Mouse (Mus musculus): ENCODE measurements around the gene Pip5k1b. TPM values are rescaled to one million over a fixed set of nuclear protein-coding genes. Genes with fewer than 3 reads are reported as not detected.

Pip5k1b gene
- polyA plus RNA-seq, 1 experiment = 36.3 TPM

DNA sequence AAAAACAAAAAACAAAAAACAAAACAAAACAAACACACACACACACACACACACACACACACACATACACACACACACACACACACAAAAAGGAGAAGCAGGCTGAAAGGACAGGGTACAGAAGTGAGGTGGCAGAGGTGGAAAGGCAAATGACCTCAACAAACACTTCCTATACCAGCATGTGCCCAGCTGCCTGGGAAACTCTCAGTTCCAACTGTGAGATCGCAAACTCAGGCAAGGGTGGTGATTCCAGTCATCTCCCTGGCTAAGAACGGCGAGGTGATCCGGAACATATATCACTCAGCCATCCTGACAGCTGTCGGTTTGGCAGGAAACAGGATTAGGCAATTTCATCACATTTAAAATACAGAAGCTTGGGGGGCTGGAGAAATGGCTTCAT, 123.2 kb downstream of the Pip5k1b start:
- no peak overlapping the region for H3K27ac ChIP-seq (ENCODE audit: insufficient read depth, low read length)
- TF ChIP-seq CTCF (IDR thresholded peaks at IDR 0.05; ENCODE audit: borderline replicate concordance, insufficient read depth, low read depth, low read length) (no peak), POLR2A (IDR thresholded peaks at IDR 0.05; ENCODE audit: borderline replicate concordance, insufficient read depth, low read length) (no peak)
- WGBS = 77% methylated on average over 5 of the region's 5 CpGs
- peaks cover 10% of the 10 kb centered on the region for H3K4me1 ChIP-seq (ENCODE audit: control insufficient read depth, insufficient read depth, low read length)
- H3K4me3 ChIP-seq (replicated peaks; ENCODE audit: insufficient read depth, low read depth, low read length) = no peak overlapping the region
- DNase-seq = no peak
- no peaks in the 10 kb centered on the region for H3K27me3 ChIP-seq (ENCODE audit: control insufficient read depth, insufficient read depth, low read length)

DNA sequence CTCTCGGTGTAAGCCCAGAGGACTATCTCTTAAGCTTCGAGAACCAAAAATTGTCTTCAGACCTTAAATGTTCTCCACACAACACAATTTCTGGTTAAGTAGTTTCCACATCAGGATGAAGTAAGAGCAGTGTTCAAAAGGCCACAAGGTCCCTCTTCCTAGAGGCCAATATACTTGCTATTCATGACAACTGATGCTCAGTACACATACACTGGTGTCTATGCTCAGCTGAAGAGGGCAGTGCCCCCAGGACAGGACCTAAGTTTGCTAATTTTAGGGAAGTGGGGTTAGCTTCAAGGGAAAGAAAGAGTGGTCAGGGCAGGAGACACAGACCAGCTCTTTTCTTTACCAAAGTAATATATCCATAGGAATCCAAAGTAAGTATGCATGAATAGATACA, 124.3 kb downstream of the Pip5k1b start:
- WGBS = 95% methylated on average over 2 of the region's 2 CpGs
- peaks cover 10% of the 10 kb centered on the region for H3K4me1 ChIP-seq (ENCODE audit: control insufficient read depth, insufficient read depth, low read length)
- DNase-seq = no peak
- no peak overlapping the region for H3K4me3 ChIP-seq (replicated peaks; ENCODE audit: insufficient read depth, low read depth, low read length)
- H3K27me3 ChIP-seq (ENCODE audit: control insufficient read depth, insufficient read depth, low read length) = no peaks in the 10 kb centered on the region
- TF ChIP-seq POLR2A (IDR thresholded peaks at IDR 0.05; ENCODE audit: borderline replicate concordance, insufficient read depth, low read length) = no peak
- no peak for TF ChIP-seq CTCF (IDR thresholded peaks at IDR 0.05; ENCODE audit: borderline replicate concordance, insufficient read depth, low read depth, low read length)
- no peak overlapping the region for H3K27ac ChIP-seq (ENCODE audit: insufficient read depth, low read length)

DNA sequence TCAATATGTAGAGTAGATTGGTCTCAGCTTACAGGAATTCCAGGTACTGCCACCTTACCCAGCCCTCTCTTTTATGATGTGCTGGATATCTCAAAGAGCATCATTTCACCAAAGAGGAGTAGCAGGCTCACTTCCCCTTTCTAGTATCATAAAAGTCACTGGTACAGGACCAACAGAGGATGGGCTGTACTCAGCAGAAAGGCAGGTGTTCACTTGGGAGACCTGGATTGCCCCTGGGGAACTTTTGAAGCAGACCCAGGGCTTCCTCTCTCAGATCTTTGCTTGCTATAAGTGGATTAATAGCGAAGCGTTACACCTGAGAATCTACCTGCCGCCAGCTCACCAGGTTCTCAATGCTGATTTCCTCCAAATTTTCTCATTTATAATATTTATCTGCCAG, 127.7 kb downstream of the Pip5k1b start:
- H3K4me3 ChIP-seq (replicated peaks; ENCODE audit: insufficient read depth, low read depth, low read length) = no peak overlapping the region
- no peak overlapping the region for H3K27ac ChIP-seq (ENCODE audit: insufficient read depth, low read length)
- no peak for DNase-seq
- H3K27me3 ChIP-seq (ENCODE audit: control insufficient read depth, insufficient read depth, low read length) = no peaks in the 10 kb centered on the region
- no peaks in the 10 kb centered on the region for H3K4me1 ChIP-seq (ENCODE audit: control insufficient read depth, insufficient read depth, low read length)
- WGBS = 94% methylated on average over 3 of the region's 3 CpGs
- no peak for TF ChIP-seq CTCF (IDR thresholded peaks at IDR 0.05; ENCODE audit: borderline replicate concordance, insufficient read depth, low read depth, low read length)
- no peak for TF ChIP-seq POLR2A (IDR thresholded peaks at IDR 0.05; ENCODE audit: borderline replicate concordance, insufficient read depth, low read length)

DNA sequence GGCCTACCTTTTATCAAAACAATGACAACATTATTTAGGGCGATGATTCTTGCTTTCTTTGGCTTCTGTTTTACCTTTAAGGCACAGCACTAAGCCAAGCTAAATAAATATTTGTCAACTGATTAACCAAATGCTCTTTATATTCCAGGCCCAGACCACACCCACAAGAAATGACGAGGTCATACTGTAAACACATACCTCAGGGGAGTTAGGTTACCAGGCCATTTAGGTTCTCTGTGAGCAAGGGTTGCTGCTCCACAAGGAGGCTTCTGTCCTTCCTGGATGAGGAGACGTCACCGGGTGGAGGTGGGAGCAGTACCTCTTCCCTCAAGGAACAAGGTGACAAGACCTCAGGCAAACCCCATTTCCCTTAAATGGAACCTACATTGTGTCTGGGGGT, 128.4 kb downstream of the Pip5k1b start:
- DNase-seq = no peak
- Histone ChIP-seq H3K4me1 (ENCODE audit: control insufficient read depth, insufficient read depth, low read length) (no peaks in the 10 kb centered on the region), H3K27ac (ENCODE audit: insufficient read depth, low read length) (no peak overlapping the region), H3K4me3 (replicated peaks; ENCODE audit: insufficient read depth, low read depth, low read length) (no peak overlapping the region), H3K27me3 (ENCODE audit: control insufficient read depth, insufficient read depth, low read length) (no peaks in the 10 kb centered on the region)
- WGBS = 80% methylated on average over 4 of the region's 4 CpGs
- TF ChIP-seq POLR2A (IDR thresholded peaks at IDR 0.05; ENCODE audit: borderline replicate concordance, insufficient read depth, low read length) = no peak
- TF ChIP-seq CTCF (IDR thresholded peaks at IDR 0.05; ENCODE audit: borderline replicate concordance, insufficient read depth, low read depth, low read length) = no peak

DNA sequence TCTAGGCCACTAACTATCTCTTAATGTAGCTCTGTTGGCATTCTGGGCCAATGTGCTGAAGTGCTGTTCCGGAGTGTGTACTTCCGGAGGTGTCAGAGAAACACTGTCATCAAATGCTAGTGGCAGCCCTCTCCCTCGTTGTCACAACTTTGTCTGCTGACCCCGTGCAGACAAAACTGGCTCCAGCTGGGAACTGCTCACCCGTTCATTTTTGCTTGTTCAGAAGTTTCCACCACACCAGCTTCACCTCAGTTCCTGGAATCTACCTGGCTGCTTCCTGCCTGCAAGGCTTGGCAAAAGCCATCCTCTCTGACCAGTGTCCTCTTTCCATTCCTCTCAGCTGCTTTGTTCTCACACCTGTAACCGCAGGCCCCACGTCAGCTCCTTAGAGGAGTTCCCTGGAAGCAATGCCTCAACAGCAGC, 128.9 kb downstream of the Pip5k1b start:
- Histone ChIP-seq H3K4me3 (replicated peaks; ENCODE audit: insufficient read depth, low read depth, low read length) (no peak overlapping the region), H3K27me3 (ENCODE audit: control insufficient read depth, insufficient read depth, low read length) (no peaks in the 10 kb centered on the region), H3K27ac (ENCODE audit: insufficient read depth, low read length) (no peak overlapping the region), H3K4me1 (ENCODE audit: control insufficient read depth, insufficient read depth, low read length) (no peaks in the 10 kb centered on the region)
- TF ChIP-seq POLR2A (IDR thresholded peaks at IDR 0.05; ENCODE audit: borderline replicate concordance, insufficient read depth, low read length) = no peak
- TF ChIP-seq CTCF (IDR thresholded peaks at IDR 0.05; ENCODE audit: borderline replicate concordance, insufficient read depth, low read depth, low read length) = no peak
- whole genome bisulfite sequencing = 79% methylated on average over 7 of the region's 7 CpGs
- DNase-seq = no peak

DNA sequence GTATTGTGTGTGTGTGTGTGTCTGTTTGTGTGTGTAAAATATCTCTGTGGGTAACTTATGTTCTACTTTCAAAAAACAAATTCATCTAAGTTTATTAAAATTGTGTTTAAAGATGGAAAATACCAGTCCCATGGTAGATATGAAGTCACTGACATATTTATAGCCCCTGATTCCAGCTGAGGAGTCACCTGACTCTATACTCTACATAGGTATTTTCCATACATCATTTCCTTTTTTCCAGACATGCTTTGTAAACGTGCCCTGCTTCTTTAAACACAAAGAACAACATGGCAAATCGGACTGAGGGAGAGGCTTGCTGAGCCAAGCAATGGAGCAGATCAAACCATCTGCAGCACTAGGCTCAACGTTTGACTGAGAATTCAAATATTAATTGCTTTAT, 137.6 kb downstream of the Pip5k1b start:
- Histone ChIP-seq H3K4me3 (replicated peaks; ENCODE audit: insufficient read depth, low read depth, low read length) (no peak overlapping the region), H3K27ac (ENCODE audit: insufficient read depth, low read length) (no peak overlapping the region), H3K4me1 (ENCODE audit: control insufficient read depth, insufficient read depth, low read length) (no peaks in the 10 kb centered on the region; the same call in 1 of the 2 replicates), H3K27me3 (ENCODE audit: control insufficient read depth, insufficient read depth, low read length) (no peaks in the 10 kb centered on the region)
- DNase-seq = no peak
- no peak for TF ChIP-seq POLR2A (IDR thresholded peaks at IDR 0.05; ENCODE audit: borderline replicate concordance, insufficient read depth, low read length)
- TF ChIP-seq CTCF (IDR thresholded peaks at IDR 0.05; ENCODE audit: borderline replicate concordance, insufficient read depth, low read depth, low read length) = no peak
- WGBS = 32% methylated on average over 3 of the region's 3 CpGs

DNA sequence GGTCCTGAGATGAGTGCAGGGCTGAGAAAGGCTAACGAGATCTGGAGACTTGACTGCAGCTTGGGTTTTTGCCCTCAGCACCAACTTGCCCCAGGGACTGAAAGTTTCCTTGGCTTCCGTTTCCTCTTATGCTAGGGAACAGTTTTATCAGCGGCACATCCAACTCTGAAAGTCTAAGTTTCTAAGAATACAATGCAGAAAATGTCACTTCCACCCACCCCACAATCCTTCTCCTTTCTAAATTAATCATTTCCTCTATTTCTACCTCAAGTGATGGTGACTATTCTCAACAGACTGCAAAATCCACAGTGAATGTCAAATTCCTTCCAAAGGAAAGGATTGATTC, 138.0 kb downstream of the Pip5k1b start:
- DNase-seq = no peak
- Histone ChIP-seq H3K27me3 (ENCODE audit: control insufficient read depth, insufficient read depth, low read length) (no peaks in the 10 kb centered on the region), H3K4me3 (replicated peaks; ENCODE audit: insufficient read depth, low read depth, low read length) (no peak overlapping the region), H3K4me1 (ENCODE audit: control insufficient read depth, insufficient read depth, low read length) (no peaks in the 10 kb centered on the region; the same call in 1 of the 2 replicates), H3K27ac (ENCODE audit: insufficient read depth, low read length) (no peak overlapping the region)
- WGBS = 87% methylated on average over 3 of the region's 3 CpGs
- no peak for TF ChIP-seq POLR2A (IDR thresholded peaks at IDR 0.05; ENCODE audit: borderline replicate concordance, insufficient read depth, low read length)
- no peak for TF ChIP-seq CTCF (IDR thresholded peaks at IDR 0.05; ENCODE audit: borderline replicate concordance, insufficient read depth, low read depth, low read length)

DNA sequence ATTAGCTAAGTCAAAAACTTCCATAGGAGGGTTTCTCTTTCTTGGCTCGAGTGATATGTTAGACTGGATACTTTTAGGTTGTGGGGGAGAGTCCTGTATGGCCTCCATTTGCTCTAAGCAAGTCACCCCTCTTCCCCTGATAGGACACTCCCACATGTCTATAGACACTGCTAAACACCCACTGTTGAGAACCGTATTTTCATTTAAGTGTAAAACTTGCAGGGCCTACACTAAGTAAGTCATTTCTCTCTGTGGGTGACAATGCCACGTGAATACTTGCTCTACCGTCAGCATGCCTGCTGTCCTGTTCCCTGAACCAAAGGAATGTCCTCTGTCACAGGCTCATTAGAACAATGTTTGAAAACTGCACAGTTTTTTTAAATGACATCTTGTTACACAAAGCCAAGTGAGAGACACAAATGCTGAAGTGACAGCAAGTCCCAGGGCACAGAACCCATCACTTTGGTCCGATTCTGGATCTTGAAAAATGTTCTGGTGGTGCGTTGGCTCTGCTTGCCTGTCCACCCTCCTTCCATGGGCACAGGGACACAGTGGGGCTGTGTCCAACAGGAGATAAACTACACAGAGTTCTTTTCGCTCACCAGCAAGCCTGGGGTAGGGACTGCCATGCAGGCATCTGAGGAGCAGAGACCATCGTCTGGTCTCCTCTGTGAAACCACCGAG, 138.6 kb downstream of the Pip5k1b start:
- Histone ChIP-seq H3K27me3 (ENCODE audit: control insufficient read depth, insufficient read depth, low read length) (no peaks in the 10 kb centered on the region), H3K4me1 (ENCODE audit: control insufficient read depth, insufficient read depth, low read length) (no peaks in the 10 kb centered on the region; the same call in 1 of the 2 replicates), H3K27ac (ENCODE audit: insufficient read depth, low read length) (no peak overlapping the region), H3K4me3 (replicated peaks; ENCODE audit: insufficient read depth, low read depth, low read length) (no peak overlapping the region)
- no peak for DNase-seq
- 84% methylated on average over 9 of the region's 9 CpGs for WGBS
- no peak for TF ChIP-seq CTCF (IDR thresholded peaks at IDR 0.05; ENCODE audit: borderline replicate concordance, insufficient read depth, low read depth, low read length)
- TF ChIP-seq POLR2A (IDR thresholded peaks at IDR 0.05; ENCODE audit: borderline replicate concordance, insufficient read depth, low read length) = no peak

All from cerebellum, adult 2 months (tissue).